Mouse (Mus musculus) stomach, postnatal 0 days (tissue): ENCODE results near the gene Fgfr2. TPM values are rescaled to one million over a fixed set of nuclear protein-coding genes. Genes with fewer than 3 reads are reported as not detected.
A peak's percentile ranks its signal among the peaks of the same experiment; 100 is the strongest.

ENCODE experiments used
- ATAC-seq: fragments of 200-750 bp; cut with Nextera tagmentation; 2 replicates; pipeline ENCODE4 v1.8.0; 2017; ENCODE audit not compliant: low FRiP score, low TSS enrichment
- DNase-seq: peaks from one replicate; pipeline ENCODE4 v3.0.0-alpha.2; 2016; ENCODE audit warnings: low spot score
- H3K27ac ChIP-seq: fragments of 300-500 bp; sonication (generic); replicated peaks from 2 replicates; pipeline ENCODE4 v1.5.1; 2014; ENCODE audit warnings: mild to moderate bottlenecking, control low read depth
- H3K27me3 ChIP-seq: fragments of 300-500 bp; sonication (generic); 2 replicates; pipeline ENCODE4 v1.6.1; 2014; ENCODE audit warnings: low read length; ENCODE audit not compliant: control insufficient read depth, insufficient read depth
- H3K36me3 ChIP-seq: fragments of 300-500 bp; sonication (generic); 2 replicates; pipeline ENCODE4 v1.6.1; 2014; ENCODE audit warnings: low read length, mixed read lengths; ENCODE audit not compliant: control insufficient read depth, insufficient read depth
- H3K4me1 ChIP-seq: fragments of 300-500 bp; sonication (generic); replicated peaks from 2 replicates; pipeline ENCODE4 v1.6.1; 2014; ENCODE audit warnings: antibody characterized with exemption; ENCODE audit not compliant: control insufficient read depth, insufficient read depth
- H3K4me2 ChIP-seq: fragments of 300-500 bp; sonication (generic); replicated peaks from 2 replicates; pipeline ENCODE4 v1.6.1; 2014; ENCODE audit warnings: low read depth, mild to moderate bottlenecking, control low read depth, moderate library complexity
- H3K4me3 ChIP-seq: fragments of 300-500 bp; sonication (generic); 2 replicates; pipeline ENCODE4 v1.5.1; 2014; ENCODE audit warnings: low read depth, low read length, control low read depth
- H3K9ac ChIP-seq: fragments of 300-500 bp; sonication (generic); 2 replicates; pipeline ENCODE4 v1.6.1; 2014; ENCODE audit warnings: mild to moderate bottlenecking, low read length, control low read depth, mixed read lengths
- H3K9me3 ChIP-seq: fragments of 300-500 bp; sonication (generic); 2 replicates; pipeline ENCODE4 v1.6.1; 2016; ENCODE audit warnings: low read length; ENCODE audit not compliant: control insufficient read depth
- CTCF ChIP-seq: IDR thresholded peaks from 2 replicates; pipeline ENCODE4 v1.5.1; 2016; ENCODE audit warnings: antibody characterized with exemption, low read depth, mild to moderate bottlenecking, moderate library complexity
- EP300 ChIP-seq: optimal IDR thresholded peaks from 2 replicates; pipeline ENCODE3; 2016; ENCODE audit warnings: antibody characterized with exemption
- WGBS: fragments of 180-500 bp; shearing (Covaris S2); extraction: QIAGEN DNeasy Blood & Tissue Kit; methylation state at CpG from one replicate; pipeline ENCODE4 v1.1.7; 2014; 5-methylcytosine and 5-hydroxymethylcytosine counted together
- polyA plus RNA-seq: library from polyadenylated mRNA; unstranded; fragments of >200 nt; fragmentation: Nextera tagmentation; extraction: Ambion mirVana; gene quantifications from 2 replicates; pipeline ENCODE4 v1.2.1, GENCODE M21; 2015

The Fgfr2 gene
- polyA plus RNA-seq, 1 experiment from 2014 or later = 60.8 TPM

GRCm38 (mm10) chr7:131471551-131471950 is 1651.6 kb downstream of the Fgfr2 start:
- DNase-seq = no peak
- Histone ChIP-seq H3K27ac (no peak overlapping the region), H3K4me1 (no peaks in the 10 kb centered on the region), H3K36me3 (no peaks in the 10 kb centered on the region), H3K9ac (no peak overlapping the region), H3K4me2 (no peak overlapping the region), H3K9me3 (no peaks in the 10 kb centered on the region), H3K27me3 (no peaks in the 10 kb centered on the region), H3K4me3 (no peak overlapping the region)
- no peak for ATAC-seq
- 88% methylated on average over 5 of the region's 5 CpGs for WGBS
- TF ChIP-seq CTCF (no peak), EP300 (no peak)

- ATAC-seq (no peak), DNase-seq (no peak)
- H3K27me3 ChIP-seq = no peaks in the 10 kb centered on the region
- no peak overlapping the region for H3K4me3 ChIP-seq
- TF ChIP-seq EP300 = no peak
- peak; percentile 42 for TF ChIP-seq CTCF
- H3K9me3 ChIP-seq = no peaks in the 10 kb centered on the region
- no peak overlapping the region for H3K9ac ChIP-seq
- WGBS = 67% methylated on average over 3 of the region's 3 CpGs
- no peak overlapping the region for H3K4me2 ChIP-seq
- no peaks in the 10 kb centered on the region for H3K36me3 ChIP-seq
- no peaks in the 10 kb centered on the region for H3K4me1 ChIP-seq
- H3K27ac ChIP-seq = no peak overlapping the region
Measured at GRCm38 (mm10) chr7:131469506-131469905, 1653.6 kb downstream of the Fgfr2 start.

- ATAC-seq = no peak
- no peak overlapping the region for H3K9ac ChIP-seq
- H3K4me3 ChIP-seq = no peak overlapping the region
- DNase-seq = no peak
- H3K4me2 ChIP-seq = no peak overlapping the region
- H3K27ac ChIP-seq = no peak overlapping the region
- H3K4me1 ChIP-seq = no peaks in the 10 kb centered on the region
- no peaks in the 10 kb centered on the region for H3K27me3 ChIP-seq
- TF ChIP-seq CTCF (no peak), EP300 (no peak)
- WGBS = 81% methylated on average over 3 of the region's 3 CpGs
- H3K9me3 ChIP-seq = no peaks in the 10 kb centered on the region
- H3K36me3 ChIP-seq = no peaks in the 10 kb centered on the region
Measured at GRCm38 (mm10) chr7:131467312-131467711, 1655.8 kb downstream of the Fgfr2 start.

GRCm38 (mm10) chr7:131465735-131466134 is 1657.4 kb downstream of the Fgfr2 start:
- Histone ChIP-seq H3K9ac (no peak overlapping the region), H3K4me3 (no peak overlapping the region), H3K4me2 (no peak overlapping the region), H3K27ac (no peak overlapping the region), H3K9me3 (no peaks in the 10 kb centered on the region), H3K4me1 (no peaks in the 10 kb centered on the region), H3K36me3 (no peaks in the 10 kb centered on the region), H3K27me3 (no peaks in the 10 kb centered on the region)
- TF ChIP-seq EP300 = no peak
- no peak for TF ChIP-seq CTCF
- ATAC-seq (no peak), DNase-seq (no peak)
- 62% methylated on average over 3 of the region's 3 CpGs for WGBS

- H3K27me3 ChIP-seq = no peaks in the 10 kb centered on the region
- no peak overlapping the region for H3K4me2 ChIP-seq
- no peaks in the 10 kb centered on the region for H3K4me1 ChIP-seq
- no peak for TF ChIP-seq EP300
- no peak for TF ChIP-seq CTCF
- no peak overlapping the region for H3K4me3 ChIP-seq
- no peaks in the 10 kb centered on the region for H3K36me3 ChIP-seq
- no peak for DNase-seq
- no peak overlapping the region for H3K27ac ChIP-seq
- H3K9ac ChIP-seq = no peak overlapping the region
- no peaks in the 10 kb centered on the region for H3K9me3 ChIP-seq
- no peak for ATAC-seq
- WGBS = 69% methylated on average over 3 of the region's 3 CpGs
Measured at GRCm38 (mm10) chr7:131465117-131465601, 1658.0 kb downstream of the Fgfr2 start.

GRCm38 (mm10) chr7:131456714-131457113 is 1666.4 kb downstream of the Fgfr2 start:
- Histone ChIP-seq H3K36me3 (no peaks in the 10 kb centered on the region), H3K27me3 (no peaks in the 10 kb centered on the region), H3K27ac (no peak overlapping the region), H3K4me2 (no peak overlapping the region), H3K4me1 (no peaks in the 10 kb centered on the region), H3K9ac (no peak overlapping the region), H3K9me3 (no peaks in the 10 kb centered on the region), H3K4me3 (no peak overlapping the region)
- DNase-seq = peak; percentile 74
- ATAC-seq = peak; percentile 92
- WGBS = 68% methylated on average over 5 of the region's 5 CpGs
- no peak for TF ChIP-seq CTCF
- no peak for TF ChIP-seq EP300
